Mouse (Mus musculus) neural tube, embryonic 11.5 days (tissue): ENCODE measurements around the gene Stxbp6. TPM values are rescaled to one million over a fixed set of nuclear protein-coding genes. Genes with fewer than 3 reads are reported as not detected.

Source experiments
- ATAC-seq: fragments of 200-750 bp; cut with Nextera tagmentation; 2 replicates; pipeline ENCODE4 v1.8.0; 2017; ENCODE audit warnings: moderate number of reproducible peaks, mild to moderate bottlenecking, moderate TSS enrichment, moderate library complexity; ENCODE audit not compliant: insufficient read depth, low FRiP score, low TSS enrichment
- DNase-seq: peaks from one replicate; pipeline ENCODE4 v3.0.0-alpha.2; 2015; ENCODE audit warnings: low spot score
- H3K27ac ChIP-seq: fragments of 300-500 bp; sonication (generic); 2 replicates; pipeline ENCODE4 v1.5.1; 2014; ENCODE audit warnings: low read depth, mild to moderate bottlenecking, low read length
- H3K27me3 ChIP-seq: fragments of 300-500 bp; sonication (generic); 2 replicates; pipeline ENCODE4 v1.6.1; 2014; ENCODE audit warnings: mild to moderate bottlenecking, low read length, mixed read lengths; ENCODE audit not compliant: control insufficient read depth, insufficient read depth
- H3K36me3 ChIP-seq: fragments of 300-500 bp; sonication (generic); 2 replicates; pipeline ENCODE4 v1.6.1; 2014; ENCODE audit warnings: mild to moderate bottlenecking, low read length, moderate library complexity, mixed read lengths; ENCODE audit not compliant: control insufficient read depth, insufficient read depth
- H3K4me1 ChIP-seq: fragments of 300-500 bp; sonication (generic); 2 replicates; pipeline ENCODE4 v1.6.1; 2014; ENCODE audit warnings: low read length, mixed read lengths; ENCODE audit not compliant: control insufficient read depth, insufficient read depth
- H3K4me2 ChIP-seq: fragments of 300-500 bp; sonication (generic); 2 replicates; pipeline ENCODE4 v1.6.1; 2014; ENCODE audit warnings: low read depth, mild to moderate bottlenecking, moderate library complexity
- H3K4me3 ChIP-seq: fragments of 300-500 bp; sonication (generic); 2 replicates; pipeline ENCODE4 v1.5.1; 2014; ENCODE audit warnings: low read depth, low read length
- H3K9ac ChIP-seq: fragments of 300-500 bp; sonication (generic); 2 replicates; pipeline ENCODE4 v1.6.1; 2014; ENCODE audit warnings: mild to moderate bottlenecking, low read length
- H3K9me3 ChIP-seq: fragments of 300-500 bp; sonication (generic); 2 replicates; pipeline ENCODE4 v1.6.1; 2016; ENCODE audit warnings: low read length; ENCODE audit not compliant: control insufficient read depth
- WGBS: fragments of 180-500 bp; shearing (Covaris S2); extraction: QIAGEN DNeasy Blood & Tissue Kit; methylation state at CpG from one replicate; pipeline ENCODE4 v1.1.7; 2014; 5-methylcytosine and 5-hydroxymethylcytosine counted together
- polyA plus RNA-seq: library from polyadenylated mRNA; unstranded; fragments of >200 nt; fragmentation: Nextera tagmentation; extraction: Ambion mirVana; gene quantifications from 2 replicates; pipeline ENCODE4 v1.2.1, GENCODE M21; 2014

Stxbp6 gene
- polyA plus RNA-seq, 1 experiment from 2014 or later, result 11.9 TPM

DNA sequence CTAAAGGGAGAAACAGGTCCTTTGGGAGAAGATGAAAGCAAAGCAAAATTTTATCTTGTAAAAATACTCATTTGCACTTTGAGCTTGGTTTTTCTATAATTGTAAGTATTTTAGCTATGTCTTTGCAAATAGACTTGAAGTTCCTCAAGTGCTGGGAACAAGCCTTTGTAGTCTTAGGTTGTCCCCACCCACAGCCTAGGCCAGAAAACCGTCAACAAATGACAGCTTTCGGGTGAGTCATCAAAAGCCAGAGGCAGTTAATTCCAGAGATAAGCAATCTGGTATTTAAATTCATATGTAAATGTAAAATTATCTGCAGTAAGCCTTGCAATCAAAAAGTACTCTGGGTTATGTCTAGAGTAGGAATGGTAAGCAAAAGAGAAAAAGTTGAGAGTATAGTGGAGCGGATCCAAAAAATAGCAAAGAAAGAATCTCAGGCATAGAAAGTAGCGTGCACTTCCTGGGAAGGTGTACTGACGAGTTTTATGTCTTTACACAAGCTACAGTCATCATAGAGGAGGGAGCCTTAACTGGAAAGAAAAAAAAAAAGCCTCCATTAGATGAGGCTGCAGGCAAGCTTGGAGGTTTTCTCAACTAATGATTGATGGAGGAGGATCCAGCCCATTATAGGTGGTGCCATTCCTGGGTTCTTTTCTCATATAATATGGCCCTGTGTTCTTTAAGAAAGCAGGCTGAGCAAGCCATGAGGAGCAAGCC, 5.7 kb upstream of the Stxbp6 start:
- H3K27ac ChIP-seq, result no peak overlapping the region
- H3K9ac ChIP-seq, result no peak overlapping the region
- H3K9me3 ChIP-seq, result no peaks in the 10 kb centered on the region
- WGBS, result 79% methylated on average over 5 of the region's 5 CpGs
- no peaks in the 10 kb centered on the region for H3K36me3 ChIP-seq
- no peak for ATAC-seq
- no peaks in the 10 kb centered on the region for H3K27me3 ChIP-seq
- no peak overlapping the region for H3K4me2 ChIP-seq
- no peak for DNase-seq
- H3K4me3 ChIP-seq, result no peak overlapping the region
- no peaks in the 10 kb centered on the region for H3K4me1 ChIP-seq

DNA sequence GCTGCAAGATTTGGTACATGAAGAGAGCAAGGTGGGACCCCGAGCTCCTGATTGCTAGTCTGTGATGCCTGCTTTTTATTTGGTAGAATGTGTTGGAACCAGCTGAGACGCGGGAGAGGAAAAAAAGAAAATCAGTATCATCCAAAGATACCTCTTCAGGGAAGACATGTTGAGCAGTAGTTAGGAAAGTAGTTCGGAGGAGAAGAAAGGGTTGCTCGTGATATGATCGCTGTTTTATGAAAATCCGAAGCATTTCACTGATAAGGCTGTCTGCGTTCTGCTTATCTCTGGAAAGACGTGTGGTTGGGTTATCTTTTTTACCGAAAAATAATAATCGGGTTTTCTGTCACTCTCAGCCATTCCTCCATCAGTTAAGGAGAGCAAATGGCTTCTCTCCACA, 1.1 kb upstream of the Stxbp6 start:
- H3K4me3 ChIP-seq, result no peak overlapping the region
- no peak for DNase-seq

DNA sequence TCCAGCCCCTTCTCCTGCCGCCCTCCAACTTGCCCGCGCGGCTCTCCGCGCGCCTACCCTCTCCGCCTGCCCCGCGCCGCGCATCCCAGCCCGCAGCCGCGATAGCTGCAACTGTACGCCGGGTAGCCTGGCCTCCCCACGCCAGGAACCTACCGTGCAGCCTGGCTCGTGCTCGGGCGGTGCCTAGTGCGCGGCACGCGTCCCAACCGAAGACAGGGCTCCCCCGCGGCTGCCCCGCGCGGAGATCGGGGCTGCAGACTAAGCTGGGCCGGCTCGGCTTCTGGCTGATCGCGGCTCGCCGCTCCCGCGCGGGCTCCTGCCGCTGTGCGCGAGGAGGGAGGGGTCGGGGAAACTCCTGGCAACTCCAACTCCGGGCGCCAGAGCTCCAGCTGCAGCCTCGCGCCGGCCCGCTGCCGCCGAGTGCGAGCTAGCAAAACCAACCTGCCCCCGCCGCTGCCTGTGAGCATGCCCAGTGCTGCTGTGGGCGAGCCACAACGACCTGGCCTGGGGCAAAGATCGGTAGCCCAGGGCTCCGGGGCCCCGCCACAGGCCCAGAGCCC, 387 bp downstream of the Stxbp6 start:
- WGBS, result under 1% methylated on average over 60 of the region's 62 CpGs
- no peaks in the 10 kb centered on the region for H3K36me3 ChIP-seq
- peak; percentile 82 for ATAC-seq

More for the DNA sequence above, 1.1 kb upstream of the Stxbp6 start:
- WGBS, result 78% methylated on average over 11 of the region's 11 CpGs
- H3K9ac ChIP-seq, result no peak overlapping the region
- no peaks in the 10 kb centered on the region for H3K4me1 ChIP-seq
- no peaks in the 10 kb centered on the region for H3K9me3 ChIP-seq
- no peak overlapping the region for H3K27ac ChIP-seq
- no peaks in the 10 kb centered on the region for H3K36me3 ChIP-seq
- peaks cover 3% of the 10 kb centered on the region; the same call in 1 of the 2 replicates for H3K27me3 ChIP-seq
- no peak for ATAC-seq
- H3K4me2 ChIP-seq, result no peak overlapping the region

DNA sequence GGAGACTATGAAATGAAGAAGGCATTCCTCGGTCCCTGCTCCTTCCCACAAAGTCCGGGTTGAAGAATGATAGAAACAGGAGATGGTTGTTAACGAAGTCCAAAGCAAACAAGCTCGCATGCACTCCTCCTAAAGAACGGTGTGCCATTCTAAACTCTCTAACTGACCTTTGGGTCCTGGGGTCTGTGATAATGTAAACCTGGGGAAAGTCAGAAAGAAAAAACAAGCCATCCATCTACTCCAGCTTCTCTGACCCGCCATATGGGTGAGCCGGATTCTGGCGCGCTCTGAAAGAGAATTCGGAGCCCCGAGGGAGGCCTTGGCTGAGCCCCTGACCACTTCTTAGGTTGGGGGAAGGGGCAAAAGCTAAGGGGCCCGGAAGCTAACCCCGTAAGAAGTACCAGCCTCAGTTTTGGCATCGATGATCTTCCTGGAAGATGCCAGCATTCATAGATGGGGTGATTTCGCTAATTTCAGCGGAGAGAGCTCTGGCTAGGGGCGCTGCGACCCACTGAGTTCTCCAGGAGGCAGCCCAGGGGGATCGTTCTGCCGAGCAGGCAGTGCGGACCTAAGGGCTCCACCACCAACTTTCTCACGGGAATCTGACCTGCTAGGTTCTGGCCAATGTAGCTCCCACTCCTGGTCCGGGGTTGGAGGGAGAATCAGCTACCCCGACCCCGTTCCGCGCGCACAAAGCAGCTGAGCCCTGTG, 1.0 kb downstream of the Stxbp6 start:
- DNase-seq, result no peak
- ATAC-seq, result peak; percentile 25

More for the DNA sequence above, 387 bp downstream of the Stxbp6 start:
- H3K9ac ChIP-seq, result peak overlapping the region; percentile 90
- peak overlapping the region; percentile 99 for H3K4me2 ChIP-seq
- no peaks in the 10 kb centered on the region for H3K4me1 ChIP-seq
- peak; percentile 85 for DNase-seq
- peak overlapping the region; percentile 39; the same call in 1 of the 2 replicates for H3K27ac ChIP-seq
- peak overlapping the region; percentile 69 for H3K4me3 ChIP-seq
- H3K27me3 ChIP-seq, result peaks cover 3% of the 10 kb centered on the region; the same call in 1 of the 2 replicates
- no peaks in the 10 kb centered on the region for H3K9me3 ChIP-seq

DNA sequence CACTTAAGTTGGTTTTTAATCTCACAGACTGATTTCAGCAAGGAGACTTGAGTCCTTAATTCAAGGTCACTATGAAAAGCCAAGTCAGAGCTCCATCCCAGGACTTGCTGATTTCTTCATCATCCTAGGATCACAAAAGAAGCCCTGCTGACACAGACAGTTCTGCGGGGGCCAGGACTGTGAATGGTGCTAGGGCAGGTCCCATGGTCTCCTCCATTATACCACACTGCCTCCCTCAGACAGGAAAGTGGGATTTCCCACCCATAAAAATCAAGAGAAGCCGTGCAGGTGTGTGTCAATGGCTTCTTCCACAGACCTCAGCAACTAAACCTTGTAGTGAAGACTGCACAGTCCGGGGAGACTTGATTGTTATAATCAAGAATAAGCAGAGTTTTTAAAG, 2.3 kb downstream of the Stxbp6 start:
- H3K9ac ChIP-seq, result no peak overlapping the region
- 51% methylated on average over 3 of the region's 3 CpGs for WGBS
- no peak overlapping the region for H3K4me2 ChIP-seq
- H3K4me3 ChIP-seq, result no peak overlapping the region
- H3K4me1 ChIP-seq, result no peaks in the 10 kb centered on the region
- DNase-seq (no peak), ATAC-seq (no peak)
- H3K36me3 ChIP-seq, result no peaks in the 10 kb centered on the region
- no peaks in the 10 kb centered on the region for H3K9me3 ChIP-seq
- H3K27me3 ChIP-seq, result peaks cover 3% of the 10 kb centered on the region; the same call in 1 of the 2 replicates
- no peak overlapping the region for H3K27ac ChIP-seq

More for the DNA sequence above, 1.0 kb downstream of the Stxbp6 start:
- Histone ChIP-seq H3K27ac (peak overlapping the region; percentile 39; the same call in 1 of the 2 replicates), H3K4me3 (peak overlapping the region; percentile 69), H3K4me2 (peak overlapping the region; percentile 99), H3K27me3 (peaks cover 3% of the 10 kb centered on the region; the same call in 1 of the 2 replicates), H3K4me1 (no peaks in the 10 kb centered on the region), H3K9ac (peak overlapping the region; percentile 90), H3K9me3 (no peaks in the 10 kb centered on the region), H3K36me3 (no peaks in the 10 kb centered on the region)
- WGBS, result 0% methylated on average over 28 of the region's 28 CpGs

DNA sequence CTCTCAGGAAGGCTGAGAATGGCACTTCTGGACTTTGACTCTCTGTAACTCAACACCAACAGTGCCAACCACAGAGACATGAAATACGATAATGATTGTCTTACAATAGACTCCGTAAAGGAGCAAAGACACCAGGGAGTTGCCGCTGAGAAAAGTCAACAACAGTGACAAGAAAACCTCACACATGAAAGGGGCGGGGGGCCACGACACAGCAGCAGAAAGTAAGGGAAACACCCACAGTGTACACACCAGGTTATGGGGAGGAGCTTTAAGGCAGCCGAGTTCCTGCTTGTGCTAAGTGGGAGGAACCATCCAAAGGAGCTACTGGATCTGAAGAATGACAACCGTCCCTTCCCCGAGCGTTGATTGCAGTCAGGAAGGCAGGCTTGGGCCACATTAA, 4.3 kb downstream of the Stxbp6 start:
- no peak overlapping the region; the same call in 1 of the 2 replicates for H3K4me2 ChIP-seq
- 13% methylated on average over 9 of the region's 9 CpGs for WGBS
- no peak for ATAC-seq
- H3K9ac ChIP-seq, result no peak overlapping the region
- H3K27ac ChIP-seq, result no peak overlapping the region
- no peak for DNase-seq
- H3K9me3 ChIP-seq, result no peaks in the 10 kb centered on the region
- no peaks in the 10 kb centered on the region for H3K36me3 ChIP-seq
- H3K4me3 ChIP-seq, result no peak overlapping the region
- peaks cover 3% of the 10 kb centered on the region; the same call in 1 of the 2 replicates for H3K27me3 ChIP-seq
- H3K4me1 ChIP-seq, result no peaks in the 10 kb centered on the region

DNA sequence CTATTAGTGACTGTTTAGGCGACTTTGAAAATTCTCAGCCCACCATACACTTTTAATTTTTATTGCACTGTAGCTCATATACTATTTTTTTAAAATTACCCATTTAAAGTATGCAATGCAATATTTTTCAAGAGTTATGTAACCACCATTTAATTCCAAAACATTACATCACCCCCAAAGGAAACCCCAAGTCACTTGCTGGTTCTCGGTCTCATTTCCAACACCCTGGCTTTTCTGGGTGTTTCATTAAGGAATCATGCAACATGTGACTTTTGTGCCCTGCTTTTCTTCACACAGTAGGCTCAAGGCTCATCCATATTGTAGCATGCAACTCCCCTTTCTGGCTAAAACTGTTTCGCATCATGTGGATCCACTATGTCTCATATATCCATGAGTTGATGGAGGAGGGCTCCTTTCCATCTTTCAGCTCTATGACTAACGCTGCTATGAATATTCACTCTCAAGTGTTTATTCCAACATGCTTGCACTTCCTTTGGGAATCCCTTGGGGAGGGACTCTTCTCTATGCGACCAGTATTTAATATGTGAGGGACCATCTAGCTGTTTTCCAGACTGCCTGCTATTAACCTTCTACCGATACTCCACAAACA, 6.3 kb downstream of the Stxbp6 start:
- Histone ChIP-seq H3K27ac (no peak overlapping the region), H3K4me2 (no peak overlapping the region), H3K4me1 (no peaks in the 10 kb centered on the region), H3K27me3 (peaks cover 3% of the 10 kb centered on the region; the same call in 1 of the 2 replicates), H3K9me3 (no peaks in the 10 kb centered on the region), H3K9ac (no peak overlapping the region), H3K36me3 (no peaks in the 10 kb centered on the region), H3K4me3 (no peak overlapping the region)
- WGBS, result 62% methylated on average over 6 of the region's 6 CpGs
- DNase-seq (no peak), ATAC-seq (no peak)

DNA sequence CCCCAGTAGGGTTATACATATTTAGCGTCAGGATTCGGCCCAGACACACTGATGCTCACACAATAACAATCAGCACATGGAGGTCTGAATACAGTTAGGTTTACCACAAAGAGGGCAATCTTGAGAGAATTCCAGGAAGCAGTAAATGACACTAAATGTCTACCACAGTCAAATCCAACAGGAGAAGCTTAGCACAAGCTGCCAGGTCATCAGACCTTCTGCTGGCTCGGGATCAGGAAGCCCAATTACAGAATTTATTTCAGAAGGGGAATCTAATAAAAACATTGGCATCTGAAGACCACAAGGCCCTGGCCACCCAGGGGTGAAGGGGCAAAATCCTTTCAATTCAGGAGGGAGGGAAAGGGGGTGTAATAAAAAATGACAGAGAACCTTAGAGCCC, 6.8 kb downstream of the Stxbp6 start:
- no peaks in the 10 kb centered on the region for H3K36me3 ChIP-seq
- DNase-seq, result no peak
- no peak for ATAC-seq
- H3K4me1 ChIP-seq, result no peaks in the 10 kb centered on the region
- 12% methylated on average over 3 of the region's 3 CpGs for WGBS
- no peaks in the 10 kb centered on the region for H3K9me3 ChIP-seq
- H3K4me3 ChIP-seq, result no peak overlapping the region
- H3K27ac ChIP-seq, result 0 out of 2 replicates have a peak overlapping the region, but pooled peaks have one; percentile 9
- H3K27me3 ChIP-seq, result no peaks in the 10 kb centered on the region; the same call in 1 of the 2 replicates
- H3K9ac ChIP-seq, result no peak overlapping the region
- H3K4me2 ChIP-seq, result no peak overlapping the region; the same call in 1 of the 2 replicates
